Mouse (Mus musculus) lung, postnatal 0 days (tissue): ENCODE measurements around the gene Chmp5. TPM values are rescaled to one million over a fixed set of nuclear protein-coding genes. Genes with fewer than 3 reads are reported as not detected.
A peak's percentile ranks its signal among the peaks of the same experiment; 100 is the strongest.

Experiments used
- ATAC-seq: fragments of 200-750 bp; cut with Nextera tagmentation; 2 replicates; pipeline ENCODE4 v1.8.0; 2017; ENCODE audit warnings: moderate library complexity
- DNase-seq: peaks from one replicate; pipeline ENCODE4 v3.0.0-alpha.2; 2016; ENCODE audit warnings: low spot score
- H3K27ac ChIP-seq: fragments of 300-500 bp; sonication (generic); 2 replicates; pipeline ENCODE4 v1.5.1; 2014; ENCODE audit warnings: antibody characterized with exemption, mild to moderate bottlenecking, low read length, mixed read lengths
- H3K27me3 ChIP-seq: fragments of 300-500 bp; sonication (generic); replicated peaks from 2 replicates; pipeline ENCODE4 v1.6.1; 2014; ENCODE audit warnings: low read length, mixed read lengths; ENCODE audit not compliant: insufficient read depth
- H3K36me3 ChIP-seq: fragments of 300-500 bp; sonication (generic); 2 replicates; pipeline ENCODE4 v1.6.1; 2014; ENCODE audit warnings: low read length, mixed read lengths; ENCODE audit not compliant: insufficient read depth
- H3K4me1 ChIP-seq: fragments of 300-500 bp; sonication (generic); 2 replicates; pipeline ENCODE4 v1.6.1; 2014; ENCODE audit warnings: antibody characterized with exemption, low read depth, low read length, mixed read lengths; ENCODE audit not compliant: insufficient read depth
- H3K4me2 ChIP-seq: fragments of 300-500 bp; sonication (generic); replicated peaks from 2 replicates; pipeline ENCODE4 v1.6.1; 2014; ENCODE audit warnings: low read depth, mild to moderate bottlenecking, low read length, moderate library complexity, mixed read lengths
- H3K4me3 ChIP-seq: fragments of 300-500 bp; sonication (generic); 2 replicates; pipeline ENCODE4 v1.5.1; 2014; ENCODE audit warnings: low read depth, low read length
- H3K9ac ChIP-seq: fragments of 300-500 bp; sonication (generic); replicated peaks from 2 replicates; pipeline ENCODE4 v1.6.1; 2014; ENCODE audit warnings: low read depth, mild to moderate bottlenecking
- H3K9me3 ChIP-seq: fragments of 300-500 bp; sonication (generic); 2 replicates; pipeline ENCODE4 v1.6.1; 2016; ENCODE audit warnings: low read length, mixed read lengths
- CTCF ChIP-seq: IDR thresholded peaks from 2 replicates; pipeline ENCODE4 v1.5.1; 2016; ENCODE audit warnings: antibody characterized with exemption, mild to moderate bottlenecking
- EP300 ChIP-seq: IDR thresholded peaks from 2 replicates; pipeline ENCODE4 v1.6.1; 2016; ENCODE audit warnings: antibody characterized with exemption, mild to moderate bottlenecking, control low read depth
- WGBS: fragments of 180-500 bp; shearing (Covaris S2); extraction: QIAGEN DNeasy Blood & Tissue Kit; methylation state at CpG from one replicate; pipeline ENCODE4 v1.1.7; 2014; 5-methylcytosine and 5-hydroxymethylcytosine counted together
- polyA plus RNA-seq: library from polyadenylated mRNA; unstranded; fragments of >200 nt; fragmentation: Nextera tagmentation; extraction: Ambion mirVana; gene quantifications from 2 replicates; pipeline ENCODE4 v1.2.1, GENCODE M21; 2015

Gene Chmp5
- polyA plus RNA-seq, 1 experiment from 2014 or later = 150 TPM

GRCm38 (mm10) chr4:40908261-40908969 lies 39.8 kb upstream of the Chmp5 start:
- Histone ChIP-seq H3K9me3 (no peaks in the 10 kb centered on the region), H3K27me3 (no peaks in the 10 kb centered on the region), H3K4me1 (no peaks in the 10 kb centered on the region), H3K27ac (peak overlapping the region; percentile 85), H3K36me3 (no peaks in the 10 kb centered on the region), H3K4me2 (no peak overlapping the region), H3K4me3 (no peak overlapping the region), H3K9ac (0 out of 2 replicates have a peak overlapping the region, but pooled peaks have one; percentile 8)
- WGBS = 33% methylated on average over 20 of the region's 20 CpGs
- peak; percentile 84 for DNase-seq
- peak; percentile 90 for ATAC-seq
- TF ChIP-seq CTCF (no peak), EP300 (peak; percentile 39; the same call in 1 of the 2 replicates)

- no peak overlapping the region for H3K27ac ChIP-seq
- 0 out of 2 replicates have a peak, but pooled peaks cover 3% of the 10 kb centered on the region for H3K4me1 ChIP-seq
- DNase-seq (peak; percentile 43), ATAC-seq (peak; percentile 40; the same call in 1 of the 2 replicates)
- TF ChIP-seq EP300 (no peak), CTCF (no peak)
- H3K9me3 ChIP-seq = no peaks in the 10 kb centered on the region
- no peak overlapping the region for H3K9ac ChIP-seq
- H3K4me2 ChIP-seq = no peak overlapping the region
- H3K4me3 ChIP-seq = no peak overlapping the region
- H3K27me3 ChIP-seq = no peaks in the 10 kb centered on the region
- H3K36me3 ChIP-seq = no peaks in the 10 kb centered on the region
These were observed 33.8 kb upstream of the Chmp5 start for GRCm38 (mm10) chr4:40914287-40914867.

GRCm38 (mm10) chr4:40915947-40916346 lies 32.3 kb upstream of the Chmp5 start:
- Histone ChIP-seq H3K9me3 (no peaks in the 10 kb centered on the region), H3K27ac (no peak overlapping the region), H3K4me3 (no peak overlapping the region), H3K4me1 (0 out of 2 replicates have a peak, but pooled peaks cover 3% of the 10 kb centered on the region), H3K27me3 (no peaks in the 10 kb centered on the region), H3K4me2 (no peak overlapping the region), H3K9ac (no peak overlapping the region), H3K36me3 (no peaks in the 10 kb centered on the region)
- WGBS = 72% methylated on average over 5 of the region's 5 CpGs
- DNase-seq (no peak), ATAC-seq (peak; percentile 43; the same call in 1 of the 2 replicates)
- TF ChIP-seq CTCF = no peak
- TF ChIP-seq EP300 = no peak

DNA sequence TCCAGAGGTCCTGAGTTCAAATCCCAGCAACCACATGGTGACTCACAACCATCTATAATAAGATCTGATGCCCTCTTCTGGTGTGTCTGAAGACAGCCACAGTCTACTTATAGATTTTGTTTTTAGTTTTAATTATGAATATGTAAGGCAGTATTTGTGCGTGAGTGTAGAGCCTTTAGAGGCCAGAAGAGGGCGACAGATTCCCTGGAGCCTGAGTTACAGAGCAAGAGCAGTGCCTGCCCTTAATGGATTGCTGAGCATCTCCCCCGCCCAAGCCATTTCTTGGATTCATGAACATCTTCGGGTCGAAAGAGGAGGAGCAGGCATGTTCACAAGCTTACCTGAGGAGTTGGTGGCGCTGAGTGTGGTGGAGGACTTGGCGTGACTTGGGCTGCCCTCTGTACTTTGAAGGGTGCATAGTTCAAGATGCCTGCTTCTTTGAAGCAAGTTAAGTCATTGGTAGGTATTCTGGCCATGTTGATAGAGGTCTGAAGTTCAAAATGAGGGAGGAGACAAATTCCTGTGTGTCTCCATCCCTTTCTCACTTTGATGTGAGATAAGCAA lies 31.5 kb upstream of the Chmp5 start:
- Histone ChIP-seq H3K9me3 (no peaks in the 10 kb centered on the region), H3K4me1 (0 out of 2 replicates have a peak, but pooled peaks cover 3% of the 10 kb centered on the region), H3K27me3 (no peaks in the 10 kb centered on the region), H3K4me2 (no peak overlapping the region), H3K9ac (no peak overlapping the region), H3K36me3 (no peaks in the 10 kb centered on the region), H3K27ac (no peak overlapping the region), H3K4me3 (no peak overlapping the region)
- ATAC-seq = no peak
- TF ChIP-seq CTCF (peak; percentile 14; the same call in 1 of the 2 replicates), EP300 (no peak)
- 91% methylated on average over 7 of the region's 7 CpGs for WGBS
- no peak for DNase-seq

- no peak within 1 kb of the TSS for H3K4me3 ChIP-seq
- H3K4me1 ChIP-seq = 0 out of 2 replicates have a peak, but pooled peaks cover 3% of the 10 kb centered on the region
- no peak for TF ChIP-seq EP300
- TF ChIP-seq CTCF = no peak
- DNase-seq = no peak
- H3K9me3 ChIP-seq = no peaks in the 10 kb centered on the region
- WGBS = 8% methylated on average over 3 of the region's 3 CpGs
- H3K27me3 ChIP-seq = no peaks in the 10 kb centered on the region
- H3K4me2 ChIP-seq = no peak within 1 kb of the TSS
- no peak within 1 kb of the TSS for H3K9ac ChIP-seq
- H3K36me3 ChIP-seq = no peaks in the 10 kb centered on the region
- 0 out of 2 replicates have a peak within 1 kb of the TSS, but pooled peaks have one; percentile 22 for H3K27ac ChIP-seq
- ATAC-seq = no peak
These were observed 28.4 kb upstream of the Chmp5 start, which contains the start of gene Spink4 for GRCm38 (mm10) chr4:40919785-40920184. Gene Spink4, plus strand, starts transcription at chr4:40920052.

DNA sequence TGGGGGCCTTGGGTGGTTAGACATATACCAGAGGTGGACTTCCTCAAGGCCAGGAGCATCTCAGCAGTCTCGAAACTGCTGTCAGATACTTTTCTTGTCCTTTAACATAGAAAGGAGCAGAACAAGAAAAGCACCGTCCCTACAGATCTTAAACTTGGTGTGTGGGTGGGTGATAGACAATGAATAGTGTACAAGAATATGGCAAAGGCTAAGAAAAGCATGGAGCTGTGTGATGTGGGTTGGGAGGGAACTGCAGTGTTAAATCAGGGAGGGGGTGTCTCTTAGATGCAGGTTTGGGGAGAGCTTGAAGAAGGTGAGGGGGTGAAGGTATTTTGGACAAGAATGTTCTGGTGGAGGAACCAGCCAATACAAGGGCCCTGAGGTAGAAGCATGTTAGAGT lies 27.6 kb upstream of the Chmp5 start:
- DNase-seq (no peak), ATAC-seq (no peak)
- WGBS = 73% methylated on average over 2 of the region's 2 CpGs
- H3K36me3 ChIP-seq = no peaks in the 10 kb centered on the region
- no peaks in the 10 kb centered on the region for H3K27me3 ChIP-seq
- no peak overlapping the region for H3K4me2 ChIP-seq
- 0 out of 2 replicates have a peak overlapping the region, but pooled peaks have one; percentile 22 for H3K27ac ChIP-seq
- H3K4me3 ChIP-seq = no peak overlapping the region
- H3K9ac ChIP-seq = no peak overlapping the region
- no peak for TF ChIP-seq EP300
- no peak for TF ChIP-seq CTCF
- no peaks in the 10 kb centered on the region for H3K9me3 ChIP-seq
- H3K4me1 ChIP-seq = 0 out of 2 replicates have a peak, but pooled peaks cover 3% of the 10 kb centered on the region
